Mouse (Mus musculus) heart, adult 2 months (tissue): Measurements from ENCODE around the gene Slc7a5. TPM values are rescaled to one million over a fixed set of nuclear protein-coding genes. Genes with fewer than 3 reads are reported as not detected.

Experiments used
- DNase-seq, 2 experiments: peaks; one replicate each; pipeline ENCODE4 v3.0.0; 2021
- H3K27ac ChIP-seq: fragments of 200-600 bp; 2 replicates; pipeline ENCODE4 v1.8.1; 2022
- H3K27me3 ChIP-seq: fragments of 200-500 bp; 2 replicates; pipeline ENCODE4 v1.6.1; 2012; ENCODE audit warnings: mild to moderate bottlenecking, low read length, inconsistent platforms, mixed read lengths; ENCODE audit not compliant: control insufficient read depth, insufficient read depth
- H3K36me3 ChIP-seq: fragments of 200-500 bp; 2 replicates; pipeline ENCODE4 v1.6.1; 2012; ENCODE audit warnings: low read length, inconsistent platforms; ENCODE audit not compliant: control insufficient read depth, insufficient read depth
- H3K4me1 ChIP-seq: fragments of 200-500 bp; 2 replicates; pipeline ENCODE4 v1.6.1; 2011; ENCODE audit warnings: low read length; ENCODE audit not compliant: control insufficient read depth, insufficient read depth
- H3K4me3 ChIP-seq: fragments of 200-600 bp; 2 replicates; pipeline ENCODE4 v1.8.1; 2022
- H3K79me2 ChIP-seq: fragments of 200-500 bp; replicated peaks from 2 replicates; pipeline ENCODE4 v1.6.1; 2012; ENCODE audit warnings: mild to moderate bottlenecking, inconsistent platforms, low read length, moderate library complexity, mixed read lengths; ENCODE audit not compliant: control insufficient read depth, insufficient read depth
- H3K9ac ChIP-seq: fragments of 200-500 bp; 2 replicates; pipeline ENCODE4 v1.6.1; 2012; ENCODE audit warnings: low read depth, mild to moderate bottlenecking, control low read depth, inconsistent platforms, low read length, mixed read lengths
- CTCF ChIP-seq: fragments of 200-600 bp; IDR thresholded peaks from 2 replicates; pipeline ENCODE4 v1.8.1; 2022; ENCODE audit warnings: antibody characterized with exemption, mild to moderate bottlenecking, moderate library complexity
- EP300 ChIP-seq: fragments of 200-500 bp; IDR thresholded peaks from 2 replicates; pipeline ENCODE4 v1.6.1; 2011; ENCODE audit warnings: low read depth, low read length, control low read depth; ENCODE audit not compliant: insufficient read depth
- POLR2A ChIP-seq: fragments of 200-500 bp; IDR thresholded peaks from 2 replicates; pipeline ENCODE4 v1.6.1; 2011; ENCODE audit warnings: mild to moderate bottlenecking, low read depth, low read length, control low read depth; ENCODE audit not compliant: insufficient read depth
- WGBS: fragments of 180-500 bp; shearing (Covaris S2); methylation state at CpG from one replicate; pipeline ENCODE4 v1.1.7; 2018; 5-methylcytosine and 5-hydroxymethylcytosine counted together
- intact Hi-C: fragments of 180-260 bp; cut with DNase I; formaldehyde crosslinking; loops from one replicate; pipeline ENCODE4 v1.15.1; 2025
- polyA plus RNA-seq: library from polyadenylated mRNA; depleted of rRNA; stranded (reverse); fragments of >200 nt; gene quantifications from 2 replicates; pipeline ENCODE4 v1.2.3, GENCODE M21; 2012
- total RNA-seq, 2 experiments: library from RNA; stranded (reverse); gene quantifications; 2 replicates each; pipeline ENCODE4 v1.2.3; 2021

Slc7a5 gene
- total and polyA plus RNA-seq, 3 experiments: 3.1 to 5.2 (median 4.6) TPM

DNA sequence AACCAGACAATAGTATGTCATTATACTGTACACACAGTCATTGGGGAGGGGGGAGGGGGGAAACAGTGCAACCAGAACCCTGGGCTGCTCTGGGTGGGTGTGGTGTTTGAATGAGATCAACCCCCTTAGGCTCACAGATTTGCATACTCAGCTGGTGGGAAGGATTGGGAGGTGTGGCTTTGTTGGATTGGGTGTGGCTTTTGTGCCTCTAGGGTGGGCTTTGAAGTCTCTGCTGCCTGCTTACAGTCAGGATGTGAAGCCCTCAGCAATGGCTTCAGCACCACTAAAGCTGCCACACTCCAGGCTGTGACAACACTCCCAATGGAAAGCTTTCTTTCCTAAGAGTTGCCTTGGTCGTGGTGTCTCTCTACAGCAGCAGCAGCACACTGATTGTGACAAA is 19.9 kb downstream of the Slc7a5 start:
- intact Hi-C loops: no loop called here
- Histone ChIP-seq H3K4me1 (no peaks in the 10 kb centered on the region), H3K36me3 (no peaks in the 10 kb centered on the region), H3K79me2 (no peaks in the 10 kb centered on the region), H3K9ac (no peak overlapping the region), H3K27ac (no peak overlapping the region), H3K4me3 (no peak overlapping the region), H3K27me3 (no peaks in the 10 kb centered on the region)
- DNase-seq: no peak
- no peak for TF ChIP-seq EP300
- no peak for TF ChIP-seq CTCF
- no peak for TF ChIP-seq POLR2A
- 83% methylated on average over 1 of the region's 1 CpGs for WGBS

DNA sequence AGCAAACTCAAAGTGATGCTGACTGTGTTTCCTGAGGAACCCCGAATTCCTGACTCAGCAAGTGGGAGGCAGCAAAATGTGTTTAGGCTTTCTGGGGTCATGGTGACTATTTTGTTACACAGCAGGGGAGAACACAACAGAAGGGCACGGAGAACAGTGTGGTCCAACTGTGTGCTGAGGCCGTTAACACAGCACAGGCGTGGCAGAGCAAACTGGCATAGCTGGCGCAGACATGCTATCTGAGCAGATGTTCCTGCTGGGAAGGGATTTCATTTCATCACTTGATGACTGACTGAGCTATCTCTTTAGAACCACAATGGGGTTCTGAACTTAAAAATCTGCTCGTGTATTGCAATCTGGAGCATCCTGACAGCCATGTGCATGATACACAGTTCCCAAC is 22.1 kb downstream of the Slc7a5 start:
- no peaks in the 10 kb centered on the region for H3K36me3 ChIP-seq
- no peak for DNase-seq
- no peaks in the 10 kb centered on the region for H3K27me3 ChIP-seq
- no peak overlapping the region for H3K27ac ChIP-seq
- H3K4me3 ChIP-seq: no peak overlapping the region
- 85% methylated on average over 6 of the region's 6 CpGs for WGBS
- intact Hi-C loops: no loop called here
- H3K79me2 ChIP-seq: no peaks in the 10 kb centered on the region
- no peak overlapping the region for H3K9ac ChIP-seq
- no peaks in the 10 kb centered on the region for H3K4me1 ChIP-seq
- no peak for TF ChIP-seq EP300
- no peak for TF ChIP-seq POLR2A
- no peak for TF ChIP-seq CTCF

DNA sequence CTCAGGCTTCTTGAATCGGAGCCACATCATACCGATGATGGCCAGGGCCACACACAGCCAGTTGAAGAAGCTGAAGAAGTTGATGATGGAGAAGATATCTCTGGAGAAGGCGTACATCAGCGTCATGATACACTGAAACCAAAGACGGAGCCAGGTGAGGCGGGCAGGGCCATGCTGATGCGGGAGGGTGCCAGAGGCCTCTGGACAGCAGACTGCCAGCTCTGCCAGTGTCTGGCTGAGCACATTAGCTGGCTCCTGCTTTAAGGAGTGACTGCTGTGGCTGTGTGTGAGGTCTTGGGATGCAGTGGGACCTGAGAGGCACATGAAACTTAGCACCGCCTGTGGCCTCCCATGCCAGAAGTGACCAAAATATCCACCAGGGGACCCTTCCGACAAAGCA is 22.5 kb downstream of the Slc7a5 start:
- TF ChIP-seq POLR2A (no peak), EP300 (no peak), CTCF (no peak)
- Histone ChIP-seq H3K36me3 (no peaks in the 10 kb centered on the region), H3K27ac (no peak overlapping the region), H3K79me2 (no peaks in the 10 kb centered on the region), H3K4me1 (no peaks in the 10 kb centered on the region), H3K9ac (no peak overlapping the region), H3K27me3 (no peaks in the 10 kb centered on the region), H3K4me3 (no peak overlapping the region)
- DNase-seq: no peak
- intact Hi-C loops: no loop called here
- 94% methylated on average over 9 of the region's 9 CpGs for WGBS

DNA sequence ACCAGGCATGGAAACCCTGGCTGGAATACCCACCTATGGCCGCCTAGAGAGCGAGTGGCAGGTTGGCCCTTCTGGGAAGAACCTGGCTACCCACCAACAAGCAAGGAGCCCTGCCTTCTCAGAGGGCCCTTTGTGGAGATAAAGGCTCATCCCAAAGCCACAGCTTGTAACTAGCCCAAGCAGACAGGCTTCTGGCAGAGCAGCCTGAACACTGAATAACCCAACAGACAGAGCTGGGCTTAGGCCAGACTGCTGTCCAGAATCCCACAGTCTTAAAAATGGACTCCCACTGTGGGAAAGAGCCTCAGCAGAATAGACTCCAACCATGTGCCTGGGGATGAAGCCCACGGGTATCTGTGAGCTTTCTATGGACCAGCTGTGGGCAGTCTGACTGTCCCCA is 23.3 kb downstream of the Slc7a5 start:
- intact Hi-C loops: no loop called here
- Histone ChIP-seq H3K36me3 (no peaks in the 10 kb centered on the region), H3K79me2 (no peaks in the 10 kb centered on the region), H3K4me1 (no peaks in the 10 kb centered on the region), H3K4me3 (no peak overlapping the region), H3K9ac (no peak overlapping the region), H3K27ac (no peak overlapping the region), H3K27me3 (no peaks in the 10 kb centered on the region)
- no peak for TF ChIP-seq POLR2A
- no peak for TF ChIP-seq EP300
- TF ChIP-seq CTCF: no peak
- DNase-seq: no peak
- WGBS: 88% methylated on average over 3 of the region's 3 CpGs

DNA sequence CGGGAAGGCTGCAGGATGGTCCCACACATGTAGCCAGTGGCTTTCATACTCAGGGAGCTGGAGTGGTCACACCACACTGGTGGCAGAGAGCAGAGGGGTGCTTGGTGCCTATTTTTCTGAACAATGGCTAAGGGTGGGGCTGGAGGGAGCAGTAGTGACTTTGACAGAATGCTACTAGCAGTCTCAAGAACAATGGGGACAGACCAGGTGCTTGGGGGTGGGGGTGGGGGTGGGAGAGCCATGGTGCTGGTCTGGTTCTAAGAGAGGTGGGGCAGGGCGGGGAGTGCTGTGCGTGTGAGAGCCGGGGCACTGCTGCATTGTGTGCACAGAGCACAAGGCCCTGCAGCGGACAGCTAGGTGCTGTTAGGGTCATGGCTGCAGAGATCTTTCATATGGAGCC is 25.6 kb downstream of the Slc7a5 start:
- intact Hi-C loops: no loop called here
- no peak for TF ChIP-seq POLR2A
- no peak for TF ChIP-seq CTCF
- TF ChIP-seq EP300: no peak
- Histone ChIP-seq H3K4me3 (no peak overlapping the region), H3K36me3 (no peaks in the 10 kb centered on the region), H3K27me3 (no peaks in the 10 kb centered on the region), H3K4me1 (no peaks in the 10 kb centered on the region), H3K9ac (no peak overlapping the region), H3K27ac (no peak overlapping the region), H3K79me2 (no peaks in the 10 kb centered on the region)
- 74% methylated on average over 5 of the region's 5 CpGs for WGBS
- no peak for DNase-seq

- no peak for DNase-seq
- intact Hi-C loops: no loop called here
- Histone ChIP-seq H3K79me2 (no peaks in the 10 kb centered on the region), H3K4me1 (no peaks in the 10 kb centered on the region), H3K27ac (no peak overlapping the region), H3K36me3 (no peaks in the 10 kb centered on the region), H3K27me3 (no peaks in the 10 kb centered on the region), H3K4me3 (no peak overlapping the region), H3K9ac (no peak overlapping the region)
- TF ChIP-seq CTCF: no peak
- no peak for TF ChIP-seq EP300
- no peak for TF ChIP-seq POLR2A
- WGBS: 73% methylated on average over 1 of the region's 1 CpGs
Measured at GRCm38 (mm10) chr8:121880818-121881217, 26.7 kb downstream of the Slc7a5 start.
